Mouse (Mus musculus): Measurements from ENCODE around the gene Dapk2. TPM values are rescaled to one million over a fixed set of nuclear protein-coding genes. Genes with fewer than 3 reads are reported as not detected.
A peak's percentile ranks its signal among the peaks of the same experiment; 100 is the strongest.

Dapk2 gene
- polyA plus RNA-seq, 1 experiment from 2014 or later: 7.4 TPM

DNA sequence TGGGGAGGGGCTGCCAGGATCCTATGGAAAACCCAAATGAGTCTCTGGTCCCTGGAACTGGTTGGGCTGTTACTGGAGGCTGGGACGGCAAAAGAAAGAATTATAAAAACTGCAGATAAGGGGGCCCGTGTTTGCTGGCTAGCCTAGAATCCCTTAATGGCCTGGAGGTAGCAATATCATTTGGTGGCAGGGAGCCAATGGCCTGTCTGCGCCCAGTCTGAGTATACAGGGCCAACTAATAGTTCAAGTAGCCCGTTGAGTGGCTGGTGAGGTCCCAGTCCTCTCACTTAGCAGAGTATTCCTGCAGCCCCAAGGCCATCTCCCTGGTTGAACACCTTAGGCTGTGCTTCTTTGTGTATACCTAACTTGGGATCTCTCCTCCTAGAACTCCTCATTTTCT, 83.7 kb downstream of the Dapk2 start:
- Histone ChIP-seq H3K9ac (no peak overlapping the region), H3K4me3 (no peak overlapping the region), H3K9me3 (no peaks in the 10 kb centered on the region), H3K4me2 (replicated peaks) (no peak overlapping the region), H3K27ac (no peak overlapping the region), H3K27me3 (no peaks in the 10 kb centered on the region), H3K4me1 (peaks cover 7% of the 10 kb centered on the region), H3K36me3 (no peaks in the 10 kb centered on the region)
- 77% methylated on average over 4 of the region's 4 CpGs for WGBS
- ATAC-seq (ENCODE audit: low FRiP score, low read depth): no peak

DNA sequence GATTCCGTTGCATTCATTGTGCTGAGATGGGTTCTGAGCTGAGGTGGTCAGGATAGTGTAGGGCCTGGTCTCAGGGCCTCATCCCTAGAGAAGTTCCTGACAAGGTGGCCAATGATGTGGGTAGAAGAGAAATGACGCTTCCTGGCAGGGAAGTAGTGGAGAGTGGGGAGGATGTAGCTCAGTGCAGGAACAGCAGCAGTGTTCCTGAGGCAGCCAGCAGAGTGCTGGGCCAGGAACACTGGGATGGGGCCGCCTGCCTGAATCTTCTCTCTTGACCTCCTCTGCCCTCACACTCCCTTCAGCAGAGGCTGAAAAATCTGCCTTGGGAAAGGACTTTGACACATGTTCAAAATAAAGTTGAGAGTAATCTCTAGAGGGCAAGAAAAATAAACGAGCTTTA, 85.2 kb downstream of the Dapk2 start:
- Histone ChIP-seq H3K9ac (no peak overlapping the region), H3K27me3 (no peaks in the 10 kb centered on the region), H3K4me3 (no peak overlapping the region), H3K36me3 (no peaks in the 10 kb centered on the region), H3K27ac (no peak overlapping the region), H3K9me3 (no peaks in the 10 kb centered on the region), H3K4me2 (replicated peaks) (no peak overlapping the region), H3K4me1 (peaks cover 7% of the 10 kb centered on the region)
- ATAC-seq (ENCODE audit: low FRiP score, low read depth): no peak
- 64% methylated on average over 4 of the region's 4 CpGs for WGBS

DNA sequence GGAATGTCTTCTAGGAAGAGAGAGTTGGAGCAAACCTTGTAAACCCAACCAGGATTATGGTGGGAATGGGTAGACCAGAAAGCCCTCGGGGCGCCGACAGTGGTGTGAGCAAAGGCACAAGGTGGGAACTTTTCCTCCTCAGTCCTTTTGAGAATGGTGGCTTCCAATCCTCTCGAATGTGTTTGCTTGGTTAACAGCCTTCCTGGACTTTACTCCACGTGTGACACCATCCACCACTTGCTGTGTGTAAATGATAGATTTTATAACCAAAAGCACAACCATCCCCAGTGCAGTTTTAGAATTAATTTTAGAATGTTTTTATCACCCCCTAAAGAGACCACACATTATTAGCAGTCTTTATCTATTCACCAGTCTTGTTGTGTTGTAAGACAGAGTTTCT, 86.1 kb downstream of the Dapk2 start:
- Histone ChIP-seq H3K9me3 (no peaks in the 10 kb centered on the region), H3K4me2 (replicated peaks) (no peak overlapping the region), H3K4me1 (peaks cover 7% of the 10 kb centered on the region), H3K9ac (no peak overlapping the region), H3K36me3 (no peaks in the 10 kb centered on the region), H3K27me3 (no peaks in the 10 kb centered on the region), H3K4me3 (no peak overlapping the region), H3K27ac (no peak overlapping the region)
- ATAC-seq (ENCODE audit: low FRiP score, low read depth): no peak
- WGBS: 81% methylated on average over 5 of the region's 5 CpGs

DNA sequence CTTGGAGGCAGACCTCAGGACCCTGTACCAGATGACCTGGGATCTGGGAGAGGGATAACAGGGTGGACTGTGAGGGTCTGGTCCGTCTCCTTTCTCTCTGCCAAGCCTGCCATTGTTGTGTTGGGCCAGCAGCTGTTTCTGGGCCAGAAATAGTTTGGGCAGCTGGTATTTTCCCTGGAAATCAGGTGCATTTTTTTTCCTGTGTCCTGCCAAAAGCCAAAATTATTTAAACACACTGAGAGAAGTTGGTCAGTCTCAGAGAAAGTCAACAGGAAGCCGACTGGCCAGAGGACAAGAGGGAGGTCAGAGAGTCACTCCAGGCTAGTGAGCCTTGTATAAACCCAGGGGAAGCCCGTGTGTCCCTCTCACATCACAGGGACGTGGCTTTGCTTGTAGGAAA, 87.7 kb downstream of the Dapk2 start:
- Histone ChIP-seq H3K27ac (no peak overlapping the region), H3K9ac (no peak overlapping the region), H3K27me3 (no peaks in the 10 kb centered on the region), H3K4me3 (no peak overlapping the region), H3K4me1 (peaks cover 6% of the 10 kb centered on the region), H3K4me2 (replicated peaks) (no peak overlapping the region), H3K36me3 (no peaks in the 10 kb centered on the region), H3K9me3 (no peaks in the 10 kb centered on the region)
- WGBS: 47% methylated on average over 4 of the region's 4 CpGs
- ATAC-seq (ENCODE audit: low FRiP score, low read depth): no peak

DNA sequence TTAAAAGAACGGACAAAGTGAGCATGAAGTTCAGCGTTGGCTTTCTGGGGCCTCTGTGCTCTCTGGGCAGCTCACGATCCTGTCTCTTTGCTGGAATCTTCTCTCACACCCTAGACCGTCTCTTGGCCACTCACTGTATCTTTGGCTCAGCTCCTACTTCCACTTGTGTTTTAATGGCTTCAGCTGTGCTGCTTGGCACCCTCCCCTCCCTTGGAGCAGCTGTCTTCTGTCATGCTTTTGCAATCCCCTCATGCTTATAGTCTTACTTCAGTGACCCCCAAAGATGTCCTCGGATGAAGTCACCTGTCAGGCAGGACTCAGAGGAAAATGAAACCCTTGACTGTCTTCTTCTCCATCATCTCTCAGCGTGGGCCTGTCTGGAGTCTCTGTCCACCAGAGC, 91.3 kb downstream of the Dapk2 start:
- 82% methylated on average over 6 of the region's 6 CpGs for WGBS

DNA sequence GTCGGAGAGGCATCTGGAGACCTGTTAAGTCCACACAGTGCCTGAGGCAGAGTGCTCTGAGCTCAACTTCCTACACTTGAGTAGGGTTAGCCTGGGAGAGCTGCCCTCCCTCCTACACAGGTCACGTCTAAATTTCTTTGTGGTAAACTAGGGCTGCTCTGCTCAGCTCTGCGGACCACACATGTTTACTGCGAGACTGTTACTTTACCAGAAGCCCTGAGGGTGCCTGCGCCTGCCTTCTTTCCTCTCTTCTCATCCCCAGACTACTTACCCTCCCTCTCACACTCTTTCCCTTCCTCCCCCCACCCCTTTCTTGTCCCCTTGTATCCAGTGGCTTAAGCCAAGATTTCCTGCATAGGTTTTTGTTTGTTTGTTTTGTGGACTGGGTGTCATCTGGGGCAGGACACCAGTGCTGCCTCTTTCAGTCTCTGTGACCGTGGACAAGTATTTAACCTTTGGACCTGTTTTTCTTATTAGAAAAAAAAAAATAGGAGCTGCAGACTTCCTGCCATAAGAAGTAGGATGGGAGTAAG, 93.2 kb downstream of the Dapk2 start:
- Histone ChIP-seq H3K9me3 (no peaks in the 10 kb centered on the region), H3K4me2 (replicated peaks) (no peak overlapping the region), H3K36me3 (no peaks in the 10 kb centered on the region), H3K27me3 (no peaks in the 10 kb centered on the region), H3K27ac (no peak overlapping the region), H3K4me1 (peaks cover 16% of the 10 kb centered on the region), H3K9ac (no peak overlapping the region), H3K4me3 (no peak overlapping the region)
- 0 out of 2 replicates have a peak, but pooled peaks have one; percentile 32 for ATAC-seq (ENCODE audit: low FRiP score, low read depth)
- 13% methylated on average over 6 of the region's 6 CpGs for WGBS

More for the DNA sequence above, 91.3 kb downstream of the Dapk2 start:
- H3K36me3 ChIP-seq: no peaks in the 10 kb centered on the region
- H3K4me2 ChIP-seq (replicated peaks): no peak overlapping the region
- no peak for ATAC-seq (ENCODE audit: low FRiP score, low read depth)
- H3K4me1 ChIP-seq: peaks cover 16% of the 10 kb centered on the region
- no peaks in the 10 kb centered on the region for H3K9me3 ChIP-seq
- no peak overlapping the region for H3K27ac ChIP-seq
- no peak overlapping the region for H3K4me3 ChIP-seq
- H3K27me3 ChIP-seq: no peaks in the 10 kb centered on the region
- H3K9ac ChIP-seq: no peak overlapping the region

DNA sequence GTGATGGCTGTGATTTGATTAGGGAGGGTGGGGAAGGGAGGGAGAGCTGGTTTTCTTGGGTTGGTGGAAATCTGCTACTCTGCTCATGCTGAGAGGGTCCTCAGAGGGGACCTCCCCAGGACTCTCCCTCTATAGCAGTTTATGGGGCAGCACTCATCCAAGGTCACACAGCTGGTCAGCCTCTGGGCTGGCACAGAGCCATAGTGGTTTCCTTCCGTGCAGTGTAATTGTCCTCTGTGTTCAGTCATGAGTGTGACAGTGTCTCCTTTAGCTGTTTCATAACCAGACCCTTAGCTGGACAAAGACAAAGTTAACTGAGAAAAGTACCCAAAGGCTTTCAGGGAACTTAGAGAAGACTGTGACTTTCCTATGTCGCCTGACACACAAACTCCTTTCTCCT, 103.7 kb downstream of the Dapk2 start:
- no peaks in the 10 kb centered on the region for H3K36me3 ChIP-seq
- ATAC-seq (ENCODE audit: low FRiP score, low read depth): no peak
- no peaks in the 10 kb centered on the region for H3K27me3 ChIP-seq
- H3K4me3 ChIP-seq: no peak overlapping the region
- 54% methylated on average over 2 of the region's 2 CpGs for WGBS
- H3K4me2 ChIP-seq (replicated peaks): no peak overlapping the region
- no peak overlapping the region for H3K9ac ChIP-seq
- no peak overlapping the region for H3K27ac ChIP-seq
- H3K9me3 ChIP-seq: no peaks in the 10 kb centered on the region
- H3K4me1 ChIP-seq: no peaks in the 10 kb centered on the region

DNA sequence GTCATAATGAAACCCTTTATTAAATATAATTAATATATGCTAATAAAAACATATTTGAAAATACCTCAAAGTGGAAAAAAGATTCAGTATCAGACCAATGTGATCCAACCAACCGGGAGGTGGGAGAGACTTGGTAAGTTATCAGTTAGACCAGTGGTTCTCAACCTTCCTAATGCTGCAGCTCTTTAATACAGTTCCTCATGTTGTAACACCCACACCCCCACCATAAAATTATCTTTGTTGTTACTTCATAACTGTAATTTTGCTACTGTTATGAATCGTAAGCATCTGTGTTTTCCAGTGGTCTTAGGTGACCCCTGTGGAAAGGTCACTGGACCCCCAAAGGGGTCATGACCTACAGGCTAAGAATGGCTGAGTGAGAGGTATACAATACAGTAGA, 105.7 kb downstream of the Dapk2 start:
- Histone ChIP-seq H3K4me3 (no peak overlapping the region), H3K9me3 (no peaks in the 10 kb centered on the region), H3K9ac (no peak overlapping the region), H3K4me1 (no peaks in the 10 kb centered on the region), H3K27ac (no peak overlapping the region), H3K4me2 (replicated peaks) (no peak overlapping the region), H3K27me3 (no peaks in the 10 kb centered on the region), H3K36me3 (no peaks in the 10 kb centered on the region)
- WGBS: 89% methylated on average over 2 of the region's 2 CpGs
- ATAC-seq (ENCODE audit: low FRiP score, low read depth): no peak

DNA sequence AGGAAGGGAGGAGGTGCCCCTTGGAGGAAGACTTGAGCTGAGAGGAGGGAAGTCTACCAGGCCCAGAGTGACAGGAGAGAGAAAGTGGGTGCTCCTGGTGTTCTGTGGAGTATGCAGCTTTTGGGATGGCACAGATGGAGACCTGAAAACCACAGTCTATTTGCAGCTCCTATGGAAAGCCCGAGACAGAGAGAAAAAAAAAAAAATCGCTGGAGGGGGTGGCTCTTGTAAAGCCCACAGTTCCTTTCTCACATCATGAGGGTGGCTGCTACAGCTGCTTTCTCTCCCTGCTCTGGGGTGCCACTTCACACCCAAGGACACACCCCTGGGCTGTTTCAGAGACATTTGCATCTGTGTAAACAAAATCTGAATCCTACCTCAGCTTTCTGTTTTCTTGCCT, 107.6 kb downstream of the Dapk2 start:
- Histone ChIP-seq H3K27me3 (no peaks in the 10 kb centered on the region), H3K4me1 (no peaks in the 10 kb centered on the region), H3K27ac (no peak overlapping the region), H3K36me3 (no peaks in the 10 kb centered on the region), H3K4me2 (replicated peaks) (no peak overlapping the region), H3K4me3 (no peak overlapping the region), H3K9ac (no peak overlapping the region), H3K9me3 (no peaks in the 10 kb centered on the region)
- 12% methylated on average over 2 of the region's 2 CpGs for WGBS
- ATAC-seq (ENCODE audit: low FRiP score, low read depth): no peak

DNA sequence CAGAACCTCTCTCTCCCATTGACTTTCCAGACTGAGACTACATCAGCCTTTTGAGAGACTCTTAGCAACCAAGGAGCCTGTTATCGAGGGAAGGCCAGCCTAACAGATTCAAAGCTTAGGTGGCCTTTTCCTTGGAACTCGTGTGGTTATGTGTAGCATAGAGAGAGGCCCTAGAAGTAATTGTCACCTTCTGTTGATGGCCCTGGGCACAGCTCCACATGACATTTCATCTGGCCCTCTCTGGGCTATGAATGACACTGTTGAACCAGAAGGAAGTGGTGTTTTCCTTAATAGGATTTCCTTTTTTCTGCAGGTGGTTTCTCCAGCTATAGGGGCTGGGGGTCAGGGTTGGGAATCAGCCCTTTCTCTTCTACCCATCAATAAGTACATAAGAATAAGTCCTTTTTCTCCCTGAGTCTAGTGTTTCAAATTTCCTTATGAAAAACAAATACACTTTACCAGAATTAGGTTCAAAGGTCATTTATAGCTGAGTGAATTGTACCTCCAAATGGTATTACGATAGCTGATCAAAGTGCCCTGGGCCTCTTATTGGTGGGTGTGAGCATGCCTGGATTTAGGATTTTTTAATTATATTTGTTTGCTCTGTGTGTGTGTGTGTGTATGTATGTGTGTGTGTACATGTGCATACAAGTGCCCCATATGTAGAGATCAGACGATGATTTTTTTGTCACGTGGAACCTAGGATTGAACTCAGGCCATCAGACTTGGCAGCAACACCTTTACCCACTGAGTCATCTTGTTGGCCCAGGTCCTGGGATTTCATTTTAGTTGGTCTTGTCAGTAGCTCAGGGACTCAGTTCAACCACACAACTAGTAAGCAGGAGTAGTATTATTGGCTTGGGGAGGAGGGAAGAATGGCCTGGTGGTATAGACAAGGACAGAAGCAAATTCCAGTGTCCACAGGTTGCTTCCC, 108.5 kb downstream of the Dapk2 start:
- no peak for ATAC-seq (ENCODE audit: low FRiP score, low read depth)

DNA sequence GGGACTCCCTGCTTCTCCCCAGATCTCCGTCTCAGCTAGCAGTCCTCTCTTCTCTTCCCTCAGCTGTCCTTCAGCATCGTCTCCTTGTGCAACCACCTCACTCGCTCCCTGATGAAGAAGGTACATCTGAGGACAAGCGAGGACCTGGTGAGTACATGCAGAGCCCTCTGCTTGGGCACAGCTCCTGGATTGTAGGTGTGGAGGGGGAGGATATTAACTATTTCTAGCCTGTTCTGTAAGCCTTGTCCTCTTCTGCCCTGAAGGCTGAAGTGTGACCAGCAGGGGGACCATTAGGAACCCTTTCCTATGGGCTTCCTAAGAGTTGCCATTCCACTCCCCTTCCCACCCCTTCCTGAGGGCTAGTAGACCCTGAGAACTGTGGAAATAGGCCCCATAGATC, 110.8 kb downstream of the Dapk2 start:
- no peaks in the 10 kb centered on the region for H3K9me3 ChIP-seq
- H3K4me3 ChIP-seq: no peak overlapping the region
- H3K27ac ChIP-seq: no peak overlapping the region
- ATAC-seq (ENCODE audit: low FRiP score, low read depth): no peak
- H3K4me2 ChIP-seq (replicated peaks): no peak overlapping the region
- H3K9ac ChIP-seq: no peak overlapping the region
- H3K27me3 ChIP-seq: no peaks in the 10 kb centered on the region
- no peaks in the 10 kb centered on the region for H3K36me3 ChIP-seq
- 74% methylated on average over 4 of the region's 4 CpGs for WGBS
- H3K4me1 ChIP-seq: peaks cover 5% of the 10 kb centered on the region; the same call in 1 of the 2 replicates

More for the DNA sequence above, 108.5 kb downstream of the Dapk2 start:
- H3K9me3 ChIP-seq: no peaks in the 10 kb centered on the region
- H3K27ac ChIP-seq: no peak overlapping the region
- no peaks in the 10 kb centered on the region for H3K36me3 ChIP-seq
- no peak overlapping the region for H3K9ac ChIP-seq
- no peaks in the 10 kb centered on the region for H3K27me3 ChIP-seq
- no peak overlapping the region for H3K4me3 ChIP-seq
- no peak overlapping the region for H3K4me2 ChIP-seq (replicated peaks)
- peaks cover 3% of the 10 kb centered on the region; the same call in 1 of the 2 replicates for H3K4me1 ChIP-seq
- whole genome bisulfite sequencing: 73% methylated on average over 5 of the region's 5 CpGs

DNA sequence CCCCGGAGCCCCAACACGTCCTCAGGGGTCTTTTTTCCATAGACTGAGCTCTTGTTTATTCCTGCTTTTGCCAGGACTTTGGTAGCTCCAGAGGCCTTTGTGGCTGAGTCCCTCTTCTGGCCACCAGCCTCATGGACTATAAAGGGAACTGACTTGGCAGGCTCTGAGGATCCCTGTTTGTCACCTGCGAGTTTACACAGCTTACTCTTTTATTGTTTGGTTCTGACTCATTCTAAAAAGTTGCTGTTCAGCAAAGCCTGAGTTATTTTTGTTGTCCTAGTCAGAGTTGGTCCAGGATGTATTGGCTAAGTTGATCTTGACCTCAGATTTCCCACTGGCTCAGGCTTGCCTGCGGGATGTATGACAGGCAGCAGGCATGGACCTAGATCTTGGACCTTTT, 112.0 kb downstream of the Dapk2 start:
- H3K9me3 ChIP-seq: no peaks in the 10 kb centered on the region
- 69% methylated on average over 4 of the region's 4 CpGs for WGBS
- H3K4me3 ChIP-seq: no peak overlapping the region
- no peaks in the 10 kb centered on the region for H3K36me3 ChIP-seq
- H3K4me1 ChIP-seq: peaks cover 14% of the 10 kb centered on the region
- no peak overlapping the region for H3K27ac ChIP-seq
- H3K9ac ChIP-seq: no peak overlapping the region
- no peak overlapping the region for H3K4me2 ChIP-seq (replicated peaks)
- no peak for ATAC-seq (ENCODE audit: low FRiP score, low read depth)
- no peaks in the 10 kb centered on the region for H3K27me3 ChIP-seq

Measured in limb, embryonic 13.5 days (tissue).